Mouse (Mus musculus) heart, postnatal 0 days (tissue): ENCODE measurements around the gene Msh2. TPM values are rescaled to one million over a fixed set of nuclear protein-coding genes. Genes with fewer than 3 reads are reported as not detected.
"Not testable (repeated sequence)": the region's sequence is repeated elsewhere in the genome, so short reads cannot be mapped to it uniquely, and the experiment has no call there.

Experiments
- ATAC-seq: fragments of 200-750 bp; cut with Nextera tagmentation; 2 replicates; pipeline ENCODE4 v1.8.0; 2017; ENCODE audit warnings: low read depth, moderate number of reproducible peaks, moderate library complexity; ENCODE audit not compliant: insufficient read depth
- DNase-seq: peaks from one replicate; pipeline ENCODE4 v3.0.0-alpha.2; 2016; ENCODE audit warnings: low spot score
- H3K27ac ChIP-seq: fragments of 300-500 bp; sonication (generic); 2 replicates; pipeline ENCODE4 v1.5.1; 2014; ENCODE audit warnings: low read depth, mild to moderate bottlenecking
- H3K27me3 ChIP-seq: fragments of 300-500 bp; sonication (generic); 2 replicates; pipeline ENCODE4 v1.6.1; 2014; ENCODE audit warnings: low read length, mixed read lengths; ENCODE audit not compliant: control insufficient read depth, insufficient read depth
- H3K36me3 ChIP-seq: fragments of 300-500 bp; sonication (generic); replicated peaks from 2 replicates; pipeline ENCODE4 v1.6.1; 2014; ENCODE audit warnings: low read length, mixed read lengths; ENCODE audit not compliant: control insufficient read depth, insufficient read depth
- H3K4me1 ChIP-seq: fragments of 300-500 bp; sonication (generic); 2 replicates; pipeline ENCODE4 v1.6.1; 2014; ENCODE audit warnings: antibody characterized with exemption; ENCODE audit not compliant: control insufficient read depth, insufficient read depth
- H3K4me2 ChIP-seq: fragments of 300-500 bp; sonication (generic); 2 replicates; pipeline ENCODE4 v1.6.1; 2014; ENCODE audit warnings: low read depth, mild to moderate bottlenecking, low read length, moderate library complexity
- H3K4me3 ChIP-seq: fragments of 300-500 bp; sonication (generic); 2 replicates; pipeline ENCODE4 v1.5.1; 2014; ENCODE audit warnings: low read depth, low read length
- H3K9ac ChIP-seq: fragments of 300-500 bp; sonication (generic); replicated peaks from 2 replicates; pipeline ENCODE4 v1.6.1; 2014; ENCODE audit warnings: low read depth, low read length, mixed read lengths
- H3K9me3 ChIP-seq: fragments of 300-500 bp; sonication (generic); replicated peaks from 2 replicates; pipeline ENCODE4 v1.6.1; 2016; ENCODE audit warnings: low read length; ENCODE audit not compliant: control insufficient read depth
- CTCF ChIP-seq: IDR thresholded peaks from 2 replicates; pipeline ENCODE4 v1.5.1; 2016; ENCODE audit warnings: antibody characterized with exemption, control low read depth, low read depth
- EP300 ChIP-seq: IDR thresholded peaks from 2 replicates; pipeline ENCODE4 v1.6.1; 2016; ENCODE audit warnings: antibody characterized with exemption, low read depth
- WGBS: fragments of 180-500 bp; shearing (Covaris S2); extraction: QIAGEN DNeasy Blood & Tissue Kit; methylation state at CpG from one replicate; pipeline ENCODE4 v1.1.7; 2014; 5-methylcytosine and 5-hydroxymethylcytosine counted together
- polyA plus RNA-seq: library from polyadenylated mRNA; unstranded; fragments of >200 nt; fragmentation: Nextera tagmentation; extraction: Ambion mirVana; gene quantifications from 2 replicates; pipeline ENCODE4 v1.2.1, GENCODE M21; 2015
- total RNA-seq: library from RNA; depleted of rRNA; stranded (reverse); fragments of >200 nt; gene quantifications from 2 replicates; pipeline ENCODE4 v1.2.3, GENCODE M21; 2014; ENCODE audit warnings: low replicate concordance

Msh2 gene
- total and polyA plus RNA-seq, 2 experiments from 2014 or later: 18.7 to 21.8 TPM

- 56% methylated on average over 5 of the region's 5 CpGs for WGBS
- H3K4me2 ChIP-seq: no peak overlapping the region
- no peaks in the 10 kb centered on the region for H3K36me3 ChIP-seq
- DNase-seq: no peak
- TF ChIP-seq EP300: no peak
- H3K9ac ChIP-seq: no peak overlapping the region
- H3K4me3 ChIP-seq: no peak overlapping the region
- H3K27me3 ChIP-seq: peaks cover 34% of the 10 kb centered on the region
- ATAC-seq: no peak
- no peak overlapping the region for H3K27ac ChIP-seq
- no peaks in the 10 kb centered on the region for H3K9me3 ChIP-seq
- H3K4me1 ChIP-seq: peaks cover 10% of the 10 kb centered on the region; the same call in 1 of the 2 replicates
Measured at GRCm38 (mm10) chr17:87639242-87639641, 32.9 kb upstream of the Msh2 start.

GRCm38 (mm10) chr17:87640272-87640671, 31.9 kb upstream of the Msh2 start:
- WGBS: 70% methylated on average over 27 of the region's 27 CpGs
- no peak overlapping the region for H3K4me3 ChIP-seq
- no peak overlapping the region for H3K4me2 ChIP-seq
- ATAC-seq: no peak
- TF ChIP-seq EP300 (no peak), CTCF (no peak)
- H3K9me3 ChIP-seq: no peaks in the 10 kb centered on the region
- H3K27me3 ChIP-seq: peaks cover 34% of the 10 kb centered on the region
- no peak overlapping the region for H3K9ac ChIP-seq
- H3K4me1 ChIP-seq: peaks cover 10% of the 10 kb centered on the region; the same call in 1 of the 2 replicates
- no peak for DNase-seq
- no peak overlapping the region for H3K27ac ChIP-seq
- H3K36me3 ChIP-seq: no peaks in the 10 kb centered on the region

GRCm38 (mm10) chr17:87641006-87641405, 31.1 kb upstream of the Msh2 start:
- TF ChIP-seq EP300 (no peak), CTCF (no peak)
- Histone ChIP-seq H3K9ac (no peak overlapping the region), H3K4me1 (peaks cover 5% of the 10 kb centered on the region; the same call in 1 of the 2 replicates), H3K36me3 (no peaks in the 10 kb centered on the region), H3K27me3 (peaks cover 26% of the 10 kb centered on the region), H3K9me3 (no peaks in the 10 kb centered on the region), H3K4me2 (no peak overlapping the region), H3K4me3 (no peak overlapping the region), H3K27ac (no peak overlapping the region)
- 83% methylated on average over 12 of the region's 12 CpGs for WGBS
- DNase-seq (no peak), ATAC-seq (no peak)

- no peaks in the 10 kb centered on the region for H3K4me1 ChIP-seq
- 79% methylated on average over 8 of the region's 8 CpGs for WGBS
- H3K4me2 ChIP-seq: no peak overlapping the region
- no peak for ATAC-seq
- no peak overlapping the region for H3K9ac ChIP-seq
- H3K9me3 ChIP-seq: no peaks in the 10 kb centered on the region
- peaks cover 11% of the 10 kb centered on the region for H3K27me3 ChIP-seq
- no peak for DNase-seq
- H3K4me3 ChIP-seq: no peak overlapping the region
- H3K27ac ChIP-seq: no peak overlapping the region
- TF ChIP-seq CTCF (no peak), EP300 (no peak)
- no peaks in the 10 kb centered on the region for H3K36me3 ChIP-seq
Measured at GRCm38 (mm10) chr17:87642744-87643143, 29.4 kb upstream of the Msh2 start.

- H3K27ac ChIP-seq, H3K4me3 ChIP-seq, H3K36me3 ChIP-seq, H3K4me2 ChIP-seq, DNase-seq, ATAC-seq, H3K27me3 ChIP-seq, H3K9ac ChIP-seq, H3K4me1 ChIP-seq, H3K9me3 ChIP-seq: not testable (repeated sequence)
- 70% methylated on average over 5 of the region's 5 CpGs for WGBS
Measured at GRCm38 (mm10) chr17:87655616-87656015, 16.5 kb upstream of the Msh2 start.

- not testable (repeated sequence) for ATAC-seq, H3K9ac ChIP-seq, H3K27ac ChIP-seq, H3K4me1 ChIP-seq, H3K4me3 ChIP-seq, DNase-seq, H3K9me3 ChIP-seq, H3K36me3 ChIP-seq, H3K4me2 ChIP-seq, H3K27me3 ChIP-seq
- WGBS: 78% methylated on average over 9 of the region's 9 CpGs
Measured at GRCm38 (mm10) chr17:87661958-87662573, 10.1 kb upstream of the Msh2 start.
